Mouse (Mus musculus): Measurements from ENCODE around the gene Gcgr.

DNA sequence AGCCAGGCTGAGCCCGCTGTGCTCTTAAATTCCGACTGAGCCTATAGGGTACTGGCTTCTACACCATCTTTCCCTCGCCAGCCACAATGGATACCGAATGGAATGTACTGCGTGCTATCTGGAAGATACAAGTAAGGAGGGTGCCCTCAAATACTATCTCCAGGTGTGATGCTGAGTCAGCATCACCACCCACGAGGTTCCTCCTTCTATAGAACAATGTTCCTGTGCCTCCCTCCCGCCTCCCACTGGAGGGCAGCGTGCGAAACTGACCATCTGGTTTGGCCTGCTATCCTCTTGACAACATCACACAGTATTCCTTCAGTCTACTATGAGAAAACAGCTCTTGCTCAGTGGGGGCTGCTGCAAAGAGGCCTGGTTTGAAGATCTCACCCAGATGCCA is 34.6 kb downstream of the Gcgr start:
- TF ChIP-seq CTCF (IDR thresholded peaks at IDR 0.05; ENCODE audit: control insufficient read depth, insufficient read depth, insufficient replicate concordance, low read depth, low read length) (no peak), POLR2A (IDR thresholded peaks at IDR 0.05; ENCODE audit: control insufficient read depth, low read depth, low read length) (no peak)
